Mouse (Mus musculus) T-helper 2 cell (primary cell): Measurements from ENCODE around the gene Mdp1.

Experiments
- in situ Hi-C: fragments of 300-600 bp; cut with MboI, MseI; formaldehyde crosslinking; loops from one replicate; pipeline ENCODE4 v1.15.1; 2025; ENCODE audit warnings: high pct_unique_total_duplicates

Gene Mdp1

DNA sequence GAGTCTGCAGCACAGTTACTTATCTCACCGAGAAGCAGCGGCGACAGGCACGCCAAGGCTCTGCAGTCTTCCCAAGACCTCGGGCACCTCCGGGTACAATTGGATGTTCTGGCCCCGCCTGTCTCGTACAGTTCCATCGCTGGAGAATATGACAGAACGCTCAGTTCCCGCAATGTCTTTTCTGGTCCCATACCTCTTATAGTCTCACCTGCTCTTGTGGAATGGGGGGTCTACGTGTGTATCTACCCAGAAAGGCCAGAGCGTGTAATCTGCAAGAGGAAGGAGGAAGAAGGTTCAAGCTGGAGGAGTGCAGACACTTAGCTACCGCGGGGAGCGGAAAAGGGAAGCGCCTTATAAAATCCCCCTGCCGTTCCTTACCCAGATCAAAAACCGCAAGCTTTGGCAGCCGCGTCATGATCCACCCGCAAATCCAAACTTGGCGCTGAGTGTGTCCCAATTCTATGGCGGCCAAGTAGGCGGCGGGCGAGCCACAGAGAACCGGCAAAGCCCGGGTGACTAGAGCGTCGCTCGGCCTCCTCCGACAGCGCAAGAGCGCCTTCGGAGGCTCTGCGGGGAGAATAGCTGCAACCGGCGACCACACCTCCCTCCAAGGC lies at the start of gene Mdp1:
Mdp1 (minus strand) TSS at position 549 of the 614 bp plus-strand sequence.
- in situ Hi-C loops: loop anchor here (5.0 kb wide), 1 partner anchor 48 kb away; no protein-coding TSS in a partner anchor

DNA sequence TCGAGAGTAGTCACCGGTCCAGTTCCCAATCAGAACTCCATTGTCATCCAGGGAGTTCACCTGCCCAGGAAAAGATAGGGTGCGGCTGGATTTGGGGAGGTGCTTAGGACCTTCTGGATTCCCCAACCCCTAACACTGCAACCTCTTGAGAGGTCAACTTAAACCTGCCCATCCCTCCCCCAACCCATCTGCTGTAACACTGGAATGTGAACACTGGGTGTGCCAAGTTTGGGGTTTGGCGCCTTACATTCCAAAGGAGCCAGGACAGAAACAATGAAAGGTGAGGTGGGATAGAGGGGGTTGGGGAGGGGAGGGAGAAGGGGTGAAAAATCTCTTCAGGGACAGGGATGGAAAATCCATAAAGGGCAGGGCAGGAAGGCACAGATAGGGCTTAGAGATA lies 49.2 kb upstream of the Mdp1 start:
- in situ Hi-C loops: no loop called here

DNA sequence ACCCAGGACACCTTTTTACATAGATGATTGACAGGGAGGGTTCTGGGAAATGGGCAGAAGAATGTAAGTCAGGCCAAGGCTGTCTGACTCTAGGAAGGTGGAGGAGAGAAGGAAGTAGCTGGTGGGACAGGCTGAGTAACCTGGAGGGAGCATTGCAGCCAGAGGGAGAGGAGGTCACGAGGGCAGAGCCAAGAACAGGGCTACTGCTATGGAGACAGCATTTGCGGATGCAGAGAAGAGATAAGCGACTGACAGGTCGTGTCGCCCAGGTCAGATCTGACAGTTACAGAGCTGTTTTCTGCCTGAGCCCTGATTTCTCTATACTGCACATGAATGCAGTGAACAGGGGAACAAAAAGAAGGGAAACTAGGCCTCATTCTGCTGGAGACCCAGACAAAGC lies 47.1 kb upstream of the Mdp1 start:
- in situ Hi-C loops: no loop called here

DNA sequence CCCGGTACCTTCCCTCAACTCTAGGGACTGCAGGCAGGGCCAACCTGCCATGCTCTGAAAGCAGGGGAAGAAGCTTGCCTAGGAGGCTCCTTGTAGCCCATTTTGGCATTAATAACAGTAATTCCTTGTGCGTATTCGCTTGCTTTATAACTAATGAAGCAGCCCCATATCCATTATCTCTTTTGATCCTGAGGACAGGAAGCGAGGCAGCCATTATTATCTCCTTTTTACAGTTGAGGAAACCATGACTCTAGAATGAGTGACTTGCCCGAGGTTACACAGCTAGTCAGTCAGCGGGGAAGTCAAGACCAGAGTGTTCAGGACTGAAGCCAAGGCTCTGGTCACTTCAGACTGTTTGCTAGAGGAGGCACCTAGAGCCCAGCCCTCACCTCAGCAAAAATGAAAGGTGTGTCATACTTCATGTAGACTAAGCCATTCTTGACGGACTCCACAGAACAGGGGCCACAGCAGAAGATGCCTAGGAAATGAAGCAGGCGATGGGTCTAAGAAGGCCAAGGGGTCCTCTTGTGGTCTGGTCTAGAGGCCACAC lies 45.8 kb upstream of the Mdp1 start:
- in situ Hi-C loops: no loop called here

DNA sequence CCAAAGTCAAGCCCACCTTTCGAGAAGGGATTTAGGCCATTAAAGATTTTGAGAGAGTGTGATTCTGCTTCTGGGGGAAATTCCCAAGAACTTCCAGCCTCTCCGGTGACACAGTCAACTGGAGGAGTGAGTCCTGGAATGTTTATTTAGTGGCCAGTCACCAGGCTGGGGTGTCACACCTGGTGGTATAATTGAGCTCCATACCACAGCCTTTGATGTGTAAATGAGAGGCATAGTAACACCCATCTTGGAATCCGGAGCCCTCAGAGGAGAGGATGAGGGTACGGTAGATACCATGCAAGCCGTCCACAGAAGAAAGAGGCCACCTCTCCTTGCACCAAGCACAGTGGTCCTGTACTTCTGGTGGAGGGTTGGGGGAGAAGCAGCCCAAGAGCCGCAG lies 42.5 kb upstream of the Mdp1 start:
- in situ Hi-C loops: no loop called here

DNA sequence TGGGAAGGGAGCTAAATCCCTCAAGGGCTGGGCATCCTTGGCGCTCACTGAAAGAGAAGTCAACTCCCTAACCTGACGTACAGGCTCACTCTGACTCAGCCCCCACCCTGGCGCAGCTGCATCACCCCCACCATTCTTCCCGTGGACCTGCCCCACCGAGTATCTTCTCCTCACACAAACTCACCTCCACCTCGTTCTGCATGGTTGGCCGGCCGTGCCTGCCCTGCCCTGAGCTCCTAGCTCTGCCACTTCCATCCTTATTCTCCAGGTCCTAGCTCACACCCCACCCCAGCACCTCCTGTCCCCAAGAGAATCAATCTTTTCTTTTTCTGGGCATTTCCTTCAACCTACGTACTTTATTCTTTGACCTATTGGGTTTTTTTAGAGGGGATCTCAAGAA lies 40.8 kb upstream of the Mdp1 start:
- in situ Hi-C loops: no loop called here

DNA sequence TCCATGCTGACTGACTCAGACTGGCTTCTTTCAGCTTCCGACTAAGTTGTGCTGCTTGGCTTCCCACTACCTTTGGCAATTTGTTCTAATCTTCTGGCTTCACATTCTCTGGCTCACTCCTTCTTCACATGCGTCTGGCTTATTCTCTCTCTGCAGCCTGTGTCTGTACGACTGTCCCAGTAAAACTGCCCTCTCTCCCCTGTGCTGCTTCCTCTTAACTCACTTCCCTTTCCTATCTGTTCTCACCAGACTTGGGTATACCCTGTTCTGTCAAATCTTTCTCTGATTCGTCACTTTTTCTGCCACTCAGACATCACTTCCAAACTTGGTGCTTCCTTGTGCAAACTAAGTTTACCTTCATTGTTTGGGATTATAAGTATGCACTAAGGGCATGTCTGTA lies 36.9 kb upstream of the Mdp1 start:
- in situ Hi-C loops: no loop called here

DNA sequence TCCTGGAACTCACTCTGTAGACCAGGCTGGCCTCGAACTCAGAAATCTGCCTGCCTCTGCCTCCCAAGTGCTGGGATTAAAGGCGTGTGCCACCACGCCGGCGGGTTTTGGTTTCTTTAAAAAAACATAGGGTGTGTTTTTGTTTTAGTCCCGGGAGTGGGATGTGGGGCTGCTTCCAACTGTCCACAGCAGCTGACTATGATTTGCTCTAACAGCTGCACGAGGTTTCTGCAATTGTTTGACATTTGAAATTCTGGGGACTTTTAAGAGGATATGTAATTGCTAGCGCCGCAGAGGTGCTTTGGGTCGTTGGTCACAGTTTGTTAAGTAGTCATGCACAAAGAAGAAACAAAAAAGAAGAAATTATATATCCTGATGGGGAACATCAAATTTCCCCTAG lies 29.1 kb upstream of the Mdp1 start:
- in situ Hi-C loops: no loop called here

DNA sequence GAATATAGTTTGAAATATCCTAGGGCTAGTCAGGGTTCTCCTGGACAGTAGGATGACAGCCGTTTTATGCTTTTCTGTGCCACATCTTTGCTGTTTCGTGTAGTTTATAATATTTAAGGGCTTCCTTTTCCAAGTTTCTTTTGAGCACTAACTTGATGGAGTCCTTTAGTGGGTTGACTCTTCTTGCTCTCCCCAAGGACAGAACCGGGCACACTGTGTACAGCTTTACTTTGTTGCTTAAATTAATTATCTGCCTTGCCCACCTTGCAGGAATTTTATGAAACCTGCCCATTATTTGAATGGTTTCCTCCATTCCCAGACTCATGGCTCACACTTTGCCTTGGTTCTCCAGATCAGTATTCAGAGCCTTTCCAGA lies 21.8 kb upstream of the Mdp1 start:
- in situ Hi-C loops: loop anchor here (5.0 kb wide), 1 partner anchor 60 kb away; no protein-coding TSS in a partner anchor

DNA sequence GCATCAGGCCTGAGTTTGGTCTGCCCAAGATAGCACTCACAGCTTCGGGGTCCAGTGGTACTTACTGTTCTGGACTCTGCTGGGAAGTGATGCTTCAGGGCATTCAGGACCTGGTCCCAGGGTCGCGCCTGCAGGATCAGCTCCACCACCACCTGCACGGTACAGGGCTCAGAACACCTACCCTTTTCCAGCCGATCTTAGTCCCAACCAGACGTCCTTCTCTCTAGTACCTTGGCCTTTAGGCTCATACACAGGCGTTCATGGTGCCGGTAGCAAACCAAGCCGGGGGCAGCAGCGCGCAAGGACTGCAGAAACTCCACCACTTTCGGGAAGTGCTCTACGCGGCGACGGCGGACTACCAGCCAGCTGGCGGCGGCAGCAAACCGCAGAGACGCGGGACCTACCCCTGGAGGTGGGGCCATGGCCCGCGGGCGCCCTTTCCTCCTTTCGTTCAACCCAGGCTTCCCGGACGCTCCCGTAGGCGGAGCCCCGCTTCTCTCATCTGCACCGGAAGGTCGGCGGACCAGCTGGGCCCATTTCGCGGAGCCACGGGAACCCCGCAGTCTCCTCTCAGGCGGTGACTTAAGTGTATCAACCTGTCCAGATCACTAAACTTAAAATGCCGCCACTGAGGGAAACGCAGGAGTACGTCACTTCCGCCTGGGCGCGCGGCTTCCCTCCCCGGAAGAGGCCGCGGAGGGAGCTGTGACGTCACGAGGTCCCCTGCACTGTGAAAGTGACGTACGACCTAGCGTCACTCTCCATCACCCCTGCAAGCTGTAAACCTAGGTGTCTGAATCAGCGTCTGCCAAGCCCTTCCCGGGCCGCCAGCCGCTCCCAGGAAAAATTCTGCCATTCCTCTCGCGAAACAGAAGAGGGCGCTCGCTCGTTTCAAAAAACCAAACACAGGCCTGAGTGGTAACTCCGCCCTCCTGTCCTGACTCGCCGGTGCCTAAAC lies 21.1 kb upstream of the Mdp1 start, which contains the start of gene Tinf2:
Tinf2 (minus strand) TSS at position 661 of the 958 bp plus-strand sequence.
- in situ Hi-C loops: loop anchor here (5.0 kb wide), 1 partner anchor 61 kb away; no protein-coding TSS in a partner anchor

DNA sequence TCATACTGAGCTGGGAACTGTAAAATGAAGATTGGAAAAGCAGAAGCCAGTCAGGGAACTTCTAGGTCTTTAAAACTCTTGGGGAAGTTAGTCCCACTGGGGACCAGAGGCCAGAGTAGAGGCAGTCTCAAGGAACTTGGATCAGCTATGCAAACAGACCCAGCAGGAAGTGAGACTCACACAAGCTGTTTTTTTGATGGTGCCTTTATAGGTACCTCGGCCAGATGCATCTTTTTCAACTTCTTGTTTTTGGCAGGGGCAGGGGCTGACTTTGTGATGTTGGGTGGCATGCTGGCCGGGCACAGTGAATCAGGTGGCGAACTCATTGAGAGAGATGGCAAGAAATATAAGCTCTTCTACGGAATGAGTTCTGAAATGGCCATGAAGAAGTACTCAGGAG lies 17.3 kb upstream of the Mdp1 start:
- in situ Hi-C loops: no loop called here

DNA sequence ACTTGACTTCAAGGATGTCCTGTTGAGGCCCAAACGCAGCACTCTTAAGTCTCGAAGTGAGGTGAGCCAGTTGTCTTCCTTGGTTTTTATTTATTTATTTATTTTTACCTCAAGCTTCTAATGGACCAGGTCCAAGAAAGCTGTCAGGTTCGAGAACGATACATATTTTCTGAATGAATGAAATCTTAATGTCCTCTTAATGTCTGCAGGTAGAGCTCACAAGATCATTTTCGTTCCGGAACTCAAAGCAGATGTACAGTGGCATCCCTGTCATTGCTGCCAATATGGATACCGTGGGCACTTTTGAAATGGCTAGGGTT lies 12.4 kb upstream of the Mdp1 start:
- in situ Hi-C loops: no loop called here

DNA sequence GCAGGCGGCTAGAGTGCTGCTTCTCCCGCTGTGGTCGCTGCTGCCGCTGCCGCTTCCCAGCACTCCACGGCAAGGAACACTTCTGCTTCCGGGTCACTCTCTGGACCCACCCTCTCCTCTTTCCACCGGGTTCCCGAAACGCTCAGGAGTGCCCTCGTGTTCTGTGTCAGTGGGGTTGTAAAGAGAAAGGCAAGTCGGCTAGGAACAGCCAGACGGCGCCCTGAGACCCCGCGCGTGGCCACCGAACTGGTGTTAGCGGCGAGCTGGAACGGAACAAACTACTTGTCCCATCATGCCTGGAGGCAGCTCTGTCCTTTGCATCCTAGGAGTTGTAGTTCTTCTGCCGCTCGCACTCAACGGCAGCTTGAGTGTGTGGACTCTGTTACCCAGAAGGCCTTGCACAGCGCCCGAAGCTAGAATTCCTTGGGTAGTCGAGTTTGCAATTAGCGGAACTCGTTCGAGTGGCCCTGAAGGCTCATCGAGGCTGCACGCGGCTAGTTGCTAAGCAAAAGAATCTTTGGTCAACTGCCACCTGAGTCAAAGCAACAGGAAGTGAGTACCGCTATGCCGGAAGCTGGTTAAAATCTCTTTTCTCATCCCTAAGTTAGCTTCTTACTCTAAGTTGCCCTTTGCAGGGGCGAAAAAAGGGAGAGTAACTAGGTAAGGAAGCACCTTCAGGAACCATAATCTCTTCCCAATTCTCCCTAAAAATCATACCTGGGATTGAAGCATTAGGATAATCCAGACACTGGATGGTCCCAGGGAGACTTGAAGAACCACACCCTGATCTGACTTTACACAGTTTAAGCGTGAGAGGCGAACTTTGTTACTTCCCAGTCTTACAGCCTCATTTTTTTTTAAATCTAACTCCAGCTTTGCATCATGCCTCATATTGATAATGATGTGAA lies 11.8 kb upstream of the Mdp1 start, which contains the start of the genes Gmpr2 and Nedd8:
Gmpr2 (plus strand) TSS at position 109 of the 908 bp plus-strand sequence.
Nedd8 (minus strand) TSS at position 292 of the 908 bp plus-strand sequence.
- in situ Hi-C loops: no loop called here

DNA sequence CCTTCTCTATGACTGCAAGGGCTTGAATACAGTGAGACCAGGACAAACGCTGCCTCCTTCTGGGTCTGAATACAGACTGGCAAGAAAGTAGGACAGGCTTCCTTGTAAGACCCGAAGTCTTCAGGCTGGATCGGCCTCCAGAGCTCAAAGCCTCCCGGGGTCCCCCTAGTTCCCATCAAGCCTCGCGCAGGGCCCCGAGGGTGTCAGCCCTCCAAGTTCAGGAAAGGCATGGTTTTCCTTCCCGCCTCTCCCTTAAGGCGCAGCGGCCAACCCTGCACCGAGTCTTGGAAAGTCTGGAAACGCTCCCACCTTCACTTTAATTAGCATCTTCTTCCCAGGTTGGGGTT lies 11.2 kb upstream of the Mdp1 start:
- in situ Hi-C loops: no loop called here

DNA sequence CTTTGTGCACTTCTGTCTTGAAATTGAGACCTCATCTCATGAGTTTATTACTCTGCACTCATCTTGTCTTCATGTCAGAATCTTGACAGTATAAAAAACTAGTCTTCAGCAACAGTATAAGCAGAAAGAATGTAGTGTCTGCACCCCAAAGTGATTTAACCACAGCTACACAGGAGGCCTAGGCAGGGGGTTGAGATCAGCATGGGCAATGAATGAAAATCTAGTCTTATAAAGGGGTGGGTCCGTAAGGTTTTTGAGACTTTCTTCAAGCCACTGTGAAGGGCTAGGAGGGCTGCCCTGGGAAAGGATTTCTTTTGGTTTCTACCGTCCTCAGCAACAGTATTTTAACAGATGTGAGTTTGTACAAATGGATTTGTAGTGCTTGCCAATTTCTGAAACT lies 328 bp upstream of the Mdp1 start:
- in situ Hi-C loops: loop anchor here (5.0 kb wide), 1 partner anchor 48 kb away; no protein-coding TSS in a partner anchor

DNA sequence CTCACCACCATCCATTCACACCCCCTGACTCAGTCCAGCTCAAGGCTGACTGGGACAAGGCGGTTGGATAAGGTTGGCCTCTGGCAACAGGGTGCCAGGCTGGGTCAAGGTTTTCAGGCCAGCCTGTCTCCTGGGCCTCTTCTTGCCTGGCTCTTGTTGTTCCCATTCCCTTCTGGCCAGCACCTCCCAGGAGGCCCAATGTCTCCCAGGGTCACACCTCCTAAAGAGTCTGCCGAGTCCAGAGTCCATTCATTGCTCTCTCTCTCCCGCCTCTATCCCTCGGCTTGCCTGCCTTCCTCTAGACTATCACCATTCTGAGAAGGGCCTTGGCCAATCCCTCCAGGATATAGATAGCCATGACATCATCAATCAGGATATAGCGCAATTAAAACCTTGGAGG lies 2.3 kb downstream of the Mdp1 start:
- in situ Hi-C loops: no loop called here

DNA sequence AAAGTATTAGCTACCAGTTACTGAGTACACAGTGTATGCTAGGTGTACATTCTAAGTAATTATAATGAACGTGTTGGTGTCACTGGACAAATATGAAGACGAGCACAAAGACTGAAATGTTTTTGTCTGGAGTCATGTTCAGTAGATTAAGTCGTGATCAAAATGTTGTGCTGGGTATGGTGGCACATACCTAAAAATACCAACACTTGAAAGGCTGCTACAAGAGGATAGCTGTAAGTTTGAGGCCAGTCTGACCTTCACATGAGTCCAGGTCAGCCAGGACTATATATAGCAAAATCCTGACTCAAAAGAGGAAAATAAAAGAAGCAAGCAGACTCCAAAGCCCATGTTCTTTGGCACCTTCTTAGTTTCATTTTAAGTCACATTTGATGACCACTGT lies 3.4 kb downstream of the Mdp1 start:
- in situ Hi-C loops: no loop called here

DNA sequence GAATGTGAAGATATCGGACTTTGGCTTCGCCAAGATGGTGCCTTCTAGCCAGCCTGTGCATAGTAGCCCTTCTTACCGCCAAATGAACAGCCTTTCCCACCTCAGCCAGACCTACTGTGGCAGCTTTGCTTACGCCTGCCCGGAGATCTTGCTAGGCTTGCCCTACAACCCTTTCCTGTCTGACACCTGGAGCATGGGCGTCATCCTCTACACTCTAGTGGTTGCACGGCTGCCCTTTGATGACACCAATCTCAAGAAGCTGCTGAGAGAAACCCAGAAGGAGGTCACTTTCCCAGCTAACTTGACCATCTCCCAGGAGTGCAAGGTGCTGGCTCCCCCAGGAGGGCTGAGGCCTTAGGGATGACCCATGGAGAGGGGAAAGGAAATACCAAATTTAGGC lies 8.8 kb downstream of the Mdp1 start:
- in situ Hi-C loops: no loop called here

DNA sequence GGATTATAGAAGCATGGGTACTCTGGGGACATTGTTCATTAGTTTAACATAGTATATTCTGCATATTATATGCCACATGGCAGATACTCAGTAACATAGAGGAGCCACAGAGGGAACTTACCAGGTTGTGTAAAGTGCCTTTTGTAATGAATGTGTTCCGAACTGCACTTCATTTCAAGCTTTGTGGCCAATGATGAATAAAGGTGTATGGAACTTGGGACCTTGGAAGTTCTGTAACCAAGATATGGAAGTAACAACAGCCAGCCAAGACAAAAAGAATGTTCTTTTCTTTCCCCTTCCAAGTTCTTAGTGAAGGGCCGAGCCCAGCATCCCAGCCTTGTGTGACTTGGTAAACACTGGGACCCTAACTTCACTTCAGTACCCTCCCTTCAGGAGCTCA lies 10.4 kb downstream of the Mdp1 start, which contains the start of gene Tssk4:
Tssk4 (plus strand) TSS at position 301 of the 400 bp plus-strand sequence.
- in situ Hi-C loops: no loop called here

DNA sequence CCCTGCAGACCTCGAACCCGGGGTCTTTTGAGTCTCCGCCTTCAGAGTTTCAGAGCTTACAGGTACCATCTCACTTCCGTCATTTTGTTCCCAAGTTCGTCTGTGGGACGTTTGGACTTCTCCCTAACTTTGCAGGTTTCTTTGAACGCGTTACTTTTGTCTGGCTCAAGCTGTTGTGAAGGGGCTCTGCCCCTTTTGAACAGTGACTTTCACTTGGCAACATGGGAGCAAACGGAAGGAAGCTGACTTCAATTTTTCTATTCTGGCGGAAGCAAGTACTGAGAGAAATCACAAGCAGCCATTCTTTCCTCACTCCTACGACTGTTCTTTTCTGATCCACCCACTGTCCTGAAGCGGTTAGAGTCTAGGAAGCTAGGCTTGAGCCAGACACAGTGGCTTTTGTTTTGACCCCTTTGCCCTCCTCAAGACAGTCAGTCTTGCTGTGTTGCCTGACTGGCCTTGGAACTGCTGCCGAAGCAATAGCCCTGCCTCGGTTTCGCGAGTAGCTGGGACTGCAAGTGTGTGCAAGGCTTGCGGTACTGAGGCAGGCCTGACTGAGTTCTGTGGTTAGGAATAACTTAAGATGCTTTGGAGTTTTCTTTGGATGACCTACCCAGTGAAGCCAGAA lies 15.9 kb downstream of the Mdp1 start:
- in situ Hi-C loops: no loop called here
